Mouse (Mus musculus): ENCODE results near the gene Ncoa5.
A peak's percentile ranks its signal among the peaks of the same experiment; 100 is the strongest.

Gene Ncoa5

DNA sequence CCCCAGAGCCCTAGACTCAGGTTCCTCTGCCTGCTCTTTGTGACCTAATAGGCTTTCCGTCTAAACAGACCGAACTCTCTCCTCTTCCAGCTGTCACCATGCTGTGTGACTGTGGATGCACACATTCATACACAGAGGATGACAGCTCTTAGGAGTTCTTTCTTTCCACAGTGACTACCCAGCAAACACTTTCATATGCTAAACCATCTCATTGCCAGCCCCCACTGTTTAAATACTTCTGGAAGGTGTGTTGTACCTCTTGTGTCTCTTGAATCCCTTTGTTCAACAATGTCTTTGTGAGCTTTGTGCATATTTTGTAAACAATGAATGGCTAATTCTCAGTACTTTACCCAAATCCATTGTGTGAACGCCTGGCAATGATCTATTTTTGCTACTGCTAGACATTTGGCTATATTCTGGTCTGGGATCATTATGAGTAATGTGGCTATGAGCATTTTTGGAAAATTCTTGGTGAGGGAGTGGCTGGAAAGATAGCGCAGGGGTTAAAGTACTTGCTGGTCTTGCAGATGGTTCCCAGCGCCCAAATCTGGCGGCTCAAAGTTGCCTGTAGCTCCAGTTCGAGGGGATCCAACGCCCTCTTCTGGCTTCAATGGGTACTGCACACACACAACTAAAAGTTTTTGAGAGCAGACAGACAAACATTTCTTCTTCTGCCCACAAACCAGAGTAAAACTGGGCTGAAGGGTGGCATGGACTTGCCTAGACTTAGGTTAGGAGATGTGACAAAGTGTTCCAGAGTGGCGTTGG, 76.9 kb downstream of the Ncoa5 start:
- DNase-seq (ENCODE audit: low spot score in 2 of 2) = no peak

DNA sequence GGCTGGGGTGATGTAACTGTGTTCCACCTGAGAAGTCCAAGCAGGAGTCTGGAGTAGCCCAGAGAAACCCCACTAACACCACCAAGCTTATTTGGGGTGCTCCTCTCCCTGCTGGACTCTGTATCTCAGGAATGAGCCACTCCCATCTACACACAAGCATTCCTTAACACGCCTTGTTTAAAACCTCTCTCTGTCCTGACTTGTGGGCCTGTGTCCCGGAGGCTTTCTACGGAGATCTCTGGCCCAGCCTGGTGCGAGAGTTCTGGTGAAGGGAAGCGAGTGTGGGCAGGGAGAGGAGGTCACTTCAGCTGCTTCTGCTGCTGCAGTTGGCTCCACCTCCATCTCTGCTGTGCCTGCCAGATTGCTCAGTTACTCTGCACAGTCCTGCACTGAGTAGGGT, 78.5 kb downstream of the Ncoa5 start:
- DNase-seq (ENCODE audit: low spot score in 2 of 2) = no peak

GRCm38 (mm10) chr2:164955725-164956124, 78.9 kb downstream of the Ncoa5 start:
- no peak for DNase-seq (ENCODE audit: low spot score in 2 of 2)

DNA sequence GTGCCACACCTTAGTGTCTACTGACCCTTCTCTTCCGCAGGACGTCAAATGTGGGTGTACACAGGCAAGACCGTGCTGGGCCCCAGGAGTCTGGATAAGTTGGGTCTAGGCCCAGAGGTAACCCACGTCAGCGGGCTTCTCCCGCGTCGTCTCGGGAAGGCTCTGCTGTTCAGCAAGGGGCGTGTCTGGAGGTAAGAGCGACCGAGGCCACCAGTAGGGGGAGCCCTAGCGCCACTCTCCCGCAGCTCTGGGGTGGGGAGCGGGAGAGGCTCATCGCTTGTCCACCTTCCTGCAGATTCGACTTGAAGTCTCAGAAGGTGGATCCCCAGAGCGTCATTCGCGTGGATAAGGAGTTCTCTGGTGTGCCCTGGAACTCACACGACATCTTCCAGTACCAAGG, 81.4 kb downstream of the Ncoa5 start:
- DNase-seq (ENCODE audit: low spot score in 2 of 2) = peak; percentile 79 to 90

DNA sequence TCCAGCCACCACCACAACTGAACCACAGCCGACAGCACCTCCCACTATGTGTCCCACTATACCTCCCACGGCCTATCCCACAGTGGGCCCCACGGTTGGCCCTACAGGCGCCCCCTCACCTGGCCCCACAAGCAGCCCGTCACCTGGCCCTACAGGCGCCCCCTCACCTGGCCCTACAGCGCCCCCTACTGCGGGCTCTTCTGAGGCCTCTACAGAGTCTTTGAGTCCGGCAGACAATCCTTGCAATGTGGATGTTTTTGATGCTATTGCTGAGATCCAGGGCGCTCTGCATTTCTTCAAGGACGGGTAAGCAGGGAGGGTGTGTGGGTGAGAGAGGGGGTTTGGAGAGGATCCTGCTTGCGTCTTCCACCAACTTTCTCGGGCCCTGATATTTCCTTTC, 82.2 kb downstream of the Ncoa5 start:
- no peak for DNase-seq (ENCODE audit: low spot score in 2 of 2)

DNA sequence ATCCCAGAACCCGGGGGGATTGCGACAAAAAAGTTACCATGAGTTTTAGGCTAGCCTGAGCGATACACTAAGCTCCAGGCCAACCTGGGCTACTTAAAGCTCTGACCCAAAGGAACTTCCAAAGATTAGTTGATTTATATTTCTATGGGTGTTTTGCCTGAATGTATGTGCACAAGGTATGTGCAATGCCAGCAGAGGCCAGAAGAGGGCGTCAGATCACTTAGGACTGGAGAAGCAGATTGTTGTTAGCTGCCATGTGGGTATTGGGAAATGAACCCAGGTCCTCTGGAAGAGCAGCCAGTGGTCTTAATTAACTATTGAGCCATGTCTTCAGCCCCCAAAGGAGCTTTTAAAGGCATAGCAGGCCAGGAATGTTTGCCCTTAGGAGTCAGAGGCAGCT, 82.9 kb downstream of the Ncoa5 start:
- no peak for DNase-seq (ENCODE audit: low spot score in 2 of 2)

DNA sequence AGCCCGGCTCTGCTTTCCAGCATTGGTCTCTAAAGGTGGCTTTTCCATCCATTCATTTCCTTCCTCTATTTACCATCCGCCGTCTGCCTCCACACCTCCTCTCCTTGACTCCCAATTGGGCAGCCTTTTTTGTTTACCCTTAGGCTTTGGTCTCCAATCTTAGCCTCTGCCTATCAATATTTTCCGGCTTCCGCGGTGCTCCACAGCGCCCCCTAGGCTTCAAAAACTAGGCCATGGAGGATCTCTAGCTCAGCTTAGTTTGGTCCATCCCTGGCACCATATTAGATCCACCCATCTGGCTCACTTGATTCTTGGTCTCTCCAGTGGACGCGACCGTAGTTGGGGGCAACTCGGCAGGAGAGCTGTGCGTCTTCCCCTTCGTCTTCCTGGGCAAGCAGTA, 84.2 kb downstream of the Ncoa5 start:
- DNase-seq (ENCODE audit: low spot score in 2 of 2) = no peak
